Mouse (Mus musculus) spleen, adult 2 months (tissue): ENCODE data around the gene Lekr1. TPM values are rescaled to one million over a fixed set of nuclear protein-coding genes. Genes with fewer than 3 reads are reported as not detected.
"Not testable (repeated sequence)": the region's sequence is repeated elsewhere in the genome, so short reads cannot be mapped to it uniquely, and the experiment has no call there.

ENCODE experiments used
- DNase-seq, 2 experiments: peaks; one replicate each; pipeline versions ENCODE4 v3.0.0 to v3.0.0-alpha.2; 2012 to 2021; ENCODE audit warnings: low spot score in 2 of 2, low read depth in 1 of 2
- H3K27ac ChIP-seq: fragments of 200-500 bp; 2 replicates; pipeline ENCODE4 v1.5.1; 2012; ENCODE audit warnings: low read length, inconsistent platforms; ENCODE audit not compliant: insufficient read depth
- H3K27me3 ChIP-seq: fragments of 200-500 bp; 2 replicates; pipeline ENCODE4 v1.6.1; 2012; ENCODE audit warnings: mild to moderate bottlenecking, moderate library complexity, low read length, inconsistent platforms; ENCODE audit not compliant: control insufficient read depth, insufficient read depth
- H3K36me3 ChIP-seq: fragments of 200-500 bp; 2 replicates; pipeline ENCODE4 v1.6.1; 2012; ENCODE audit warnings: mild to moderate bottlenecking, low read length, inconsistent platforms; ENCODE audit not compliant: control insufficient read depth, insufficient read depth
- H3K4me1 ChIP-seq: fragments of 200-500 bp; 2 replicates; pipeline ENCODE4 v1.6.1; 2011; ENCODE audit warnings: inconsistent platforms; ENCODE audit not compliant: control insufficient read depth, insufficient read depth, insufficient read length
- H3K4me3 ChIP-seq: fragments of 200-500 bp; 2 replicates; pipeline ENCODE4 v1.5.1; 2011; ENCODE audit warnings: mild to moderate bottlenecking, inconsistent platforms; ENCODE audit not compliant: insufficient read depth, insufficient read length; ENCODE audit errors: extremely low read depth
- CTCF ChIP-seq: fragments of 200-500 bp; IDR thresholded peaks from 2 replicates; pipeline ENCODE4 v1.5.1; 2011; ENCODE audit warnings: mild to moderate bottlenecking, inconsistent platforms; ENCODE audit not compliant: insufficient read depth, insufficient read length, insufficient replicate concordance; ENCODE audit errors: extremely low read depth
- POLR2A ChIP-seq: fragments of 200-500 bp; IDR thresholded peaks from 2 replicates; pipeline ENCODE4 v1.6.1; 2011; ENCODE audit warnings: low read depth, low read length, inconsistent platforms
- WGBS: fragments of 180-500 bp; shearing (Covaris S2); methylation state at CpG from one replicate; pipeline ENCODE4 v1.1.7; 2018; 5-methylcytosine and 5-hydroxymethylcytosine counted together
- polyA plus RNA-seq: library from polyadenylated mRNA; depleted of rRNA; stranded (reverse); fragments of >200 nt; gene quantifications from 2 replicates; pipeline ENCODE4 v1.2.3, GENCODE M21; 2012

Gene Lekr1
- polyA plus RNA-seq, 1 experiment: 0.20 TPM

DNA sequence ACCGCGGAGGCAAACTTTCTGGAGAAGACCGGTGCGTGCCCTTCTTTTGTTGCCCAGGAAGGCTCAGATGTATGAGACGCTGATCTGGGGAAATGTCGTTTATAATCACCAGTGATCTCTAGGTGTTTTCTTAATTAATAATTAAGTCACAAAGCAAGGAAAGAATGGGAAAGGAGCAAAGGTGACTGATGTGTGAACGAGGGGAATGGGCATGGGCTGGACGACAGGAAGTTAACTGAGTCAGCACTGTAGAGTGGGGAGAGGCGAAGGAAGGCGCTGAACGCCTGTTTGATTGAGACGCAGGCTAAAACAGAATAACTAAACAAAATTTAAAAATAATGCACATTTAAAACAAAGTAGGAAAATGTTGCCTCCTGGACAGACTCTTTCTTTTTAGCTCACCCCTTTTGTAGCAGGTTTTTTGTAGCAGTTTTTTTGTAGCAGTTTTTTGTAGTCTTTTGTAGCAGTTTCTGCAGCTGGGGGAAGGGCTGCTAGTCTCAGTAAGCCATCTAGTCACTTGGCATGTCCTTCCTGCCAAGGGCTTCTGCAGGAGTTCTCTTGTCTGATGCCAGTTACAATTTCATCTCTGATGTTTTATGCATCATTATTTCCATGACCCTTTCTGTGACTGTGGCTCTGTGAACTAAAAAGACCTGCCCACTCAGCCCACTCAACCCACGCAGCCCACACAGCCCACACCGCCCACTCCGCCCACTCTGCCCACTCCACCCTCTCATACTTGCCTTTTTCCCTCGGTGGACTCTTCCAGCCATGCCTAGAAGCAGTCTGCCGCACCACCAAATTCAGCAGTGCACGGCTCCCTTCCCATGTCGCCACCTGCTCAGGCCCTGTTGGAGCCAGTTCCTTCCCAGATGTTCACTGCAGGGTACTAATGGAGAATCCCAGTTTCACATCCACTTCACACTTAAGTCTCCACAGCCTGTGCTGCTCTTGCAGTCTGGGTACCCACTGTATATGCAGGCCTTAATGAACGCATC, 98.8 kb downstream of the Lekr1 start:
- TF ChIP-seq POLR2A: no peak
- no peak for TF ChIP-seq CTCF
- DNase-seq: no peak
- no peaks in the 10 kb centered on the region for H3K27me3 ChIP-seq
- H3K36me3 ChIP-seq: no peaks in the 10 kb centered on the region
- no peaks in the 10 kb centered on the region for H3K4me1 ChIP-seq
- WGBS: 80% methylated on average over 20 of the region's 20 CpGs
- no peak overlapping the region for H3K4me3 ChIP-seq
- no peak overlapping the region for H3K27ac ChIP-seq

DNA sequence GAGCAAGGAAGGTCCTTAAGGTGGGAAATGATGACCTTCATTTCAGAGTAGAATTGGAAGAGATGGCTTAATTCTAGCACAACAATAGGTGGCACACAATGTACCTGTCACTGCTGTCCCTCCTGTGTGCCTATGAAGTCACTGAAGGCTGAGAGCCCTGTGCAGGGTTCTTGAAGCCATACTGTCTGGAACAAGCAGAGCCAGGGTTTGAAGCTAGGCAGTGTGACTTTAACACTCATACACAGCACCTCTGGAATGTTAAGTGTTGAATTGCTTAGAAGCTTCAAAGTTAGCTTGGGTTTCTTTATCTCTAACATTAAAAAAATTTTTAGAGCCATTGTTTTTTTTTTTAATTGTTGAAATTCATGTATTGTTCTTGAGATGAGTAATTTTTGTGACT, 100.4 kb downstream of the Lekr1 start:
- no peaks in the 10 kb centered on the region for H3K27me3 ChIP-seq
- no peak overlapping the region for H3K27ac ChIP-seq
- no peaks in the 10 kb centered on the region for H3K36me3 ChIP-seq
- TF ChIP-seq CTCF (no peak), POLR2A (no peak)
- H3K4me1 ChIP-seq: no peaks in the 10 kb centered on the region
- no peak overlapping the region for H3K4me3 ChIP-seq
- no peak for DNase-seq

DNA sequence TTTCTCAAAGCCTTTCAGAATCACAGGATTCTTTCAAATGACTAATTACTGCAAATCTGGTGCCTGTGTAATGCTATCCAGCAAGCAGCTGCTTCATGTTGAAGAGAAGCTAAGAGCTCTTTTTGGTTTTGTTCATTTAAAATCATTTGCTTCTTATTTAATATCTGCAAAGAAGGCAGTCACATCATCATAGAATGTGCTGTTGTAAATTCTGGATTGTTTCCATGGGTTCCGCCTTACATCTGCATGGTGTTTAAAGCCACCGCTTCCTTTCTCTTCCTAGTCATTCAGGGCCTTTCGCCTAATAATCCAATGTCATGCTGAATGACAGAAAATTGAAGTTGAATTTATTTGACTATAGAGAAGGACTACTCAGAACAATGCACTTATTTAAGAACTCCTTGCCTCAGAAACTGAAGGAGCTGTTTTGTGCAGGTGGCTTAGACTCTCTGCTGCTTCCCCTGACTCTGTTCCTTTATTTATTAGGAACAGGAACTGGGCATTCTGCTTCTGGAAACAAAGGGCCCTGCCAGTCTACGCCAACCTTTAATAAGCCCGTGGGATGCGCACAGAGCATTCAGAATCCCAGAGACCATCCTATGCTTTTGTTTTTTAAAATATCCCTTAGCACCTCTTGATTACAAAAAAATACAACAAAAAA, 101.3 kb downstream of the Lekr1 start:
- Histone ChIP-seq H3K4me3 (no peak overlapping the region), H3K4me1 (no peaks in the 10 kb centered on the region), H3K27ac (no peak overlapping the region), H3K36me3 (no peaks in the 10 kb centered on the region), H3K27me3 (no peaks in the 10 kb centered on the region)
- 88% methylated on average over 6 of the region's 6 CpGs for WGBS
- no peak for DNase-seq
- no peak for TF ChIP-seq CTCF
- TF ChIP-seq POLR2A: no peak

DNA sequence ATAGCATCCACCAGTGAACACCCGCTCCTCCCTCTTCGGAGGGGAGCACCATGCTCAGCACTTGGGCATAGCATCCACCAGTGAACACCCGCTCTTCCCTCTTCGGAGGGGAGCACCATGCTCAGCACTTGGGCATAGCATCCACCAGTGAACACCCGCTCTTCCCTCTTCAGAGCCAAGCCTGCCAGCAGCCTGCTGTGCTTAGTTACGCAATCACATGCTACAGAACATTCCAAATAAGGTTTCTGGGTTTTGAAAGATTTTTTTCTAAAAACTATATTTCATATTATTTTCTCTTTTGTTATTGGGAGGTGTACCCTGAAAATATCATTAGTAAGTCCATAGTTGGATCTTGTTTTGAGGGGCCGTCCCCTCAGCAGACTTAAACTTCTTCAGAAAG, 103.6 kb downstream of the Lekr1 start:
- WGBS: 89% methylated on average over 6 of the region's 7 CpGs

DNA sequence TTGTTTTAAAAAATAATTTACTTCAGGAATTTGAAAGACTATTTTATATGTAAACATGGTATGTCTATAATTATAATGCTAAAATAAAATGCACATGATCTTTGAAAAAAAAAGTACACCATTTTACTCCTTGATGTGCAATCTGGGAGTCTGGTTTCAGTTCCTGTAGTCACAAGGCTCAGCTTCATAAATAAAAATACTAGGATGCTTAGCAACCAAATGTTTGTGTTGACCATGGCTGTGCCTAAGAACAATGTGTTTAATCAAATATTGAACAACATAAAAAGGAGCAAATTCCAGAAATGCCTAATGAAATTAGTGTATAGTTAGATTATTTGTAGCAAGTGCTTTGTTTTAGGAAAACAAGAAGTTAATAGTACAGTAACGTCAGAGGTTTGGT, 107.9 kb downstream of the Lekr1 start:
- Histone ChIP-seq H3K27ac (no peak overlapping the region), H3K4me1 (no peaks in the 10 kb centered on the region), H3K36me3 (no peaks in the 10 kb centered on the region), H3K4me3 (no peak overlapping the region), H3K27me3 (no peaks in the 10 kb centered on the region)
- 81% methylated on average over 1 of the region's 1 CpGs for WGBS
- no peak for DNase-seq
- TF ChIP-seq POLR2A (no peak), CTCF (no peak)

More for the DNA sequence above, 103.6 kb downstream of the Lekr1 start:
- H3K36me3 ChIP-seq, DNase-seq, H3K4me3 ChIP-seq, H3K27me3 ChIP-seq, H3K27ac ChIP-seq, H3K4me1 ChIP-seq: not testable (repeated sequence)

DNA sequence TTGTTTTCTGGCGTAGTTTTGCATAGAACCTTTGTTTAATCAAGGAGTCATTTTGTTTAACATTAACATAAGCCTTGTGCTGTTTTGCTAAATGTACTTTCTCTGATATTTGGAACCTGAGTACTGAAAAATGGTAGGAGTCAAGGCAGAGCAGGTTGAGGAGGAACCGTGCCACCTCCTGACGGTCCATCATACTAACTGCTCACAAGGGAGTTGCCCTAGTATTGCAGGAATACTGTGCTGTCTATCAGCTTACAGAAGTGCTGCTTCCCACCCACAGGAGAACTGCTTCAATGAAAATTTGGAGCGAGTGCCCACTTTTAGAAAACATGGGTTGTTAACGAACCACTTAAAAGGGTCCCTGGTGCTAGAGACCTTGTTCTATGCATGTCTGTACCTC, 109.1 kb downstream of the Lekr1 start:
- 87% methylated on average over 5 of the region's 5 CpGs for WGBS
- no peak for DNase-seq
- TF ChIP-seq POLR2A (no peak), CTCF (no peak)
- Histone ChIP-seq H3K4me3 (no peak overlapping the region), H3K27me3 (no peaks in the 10 kb centered on the region), H3K36me3 (no peaks in the 10 kb centered on the region), H3K4me1 (no peaks in the 10 kb centered on the region), H3K27ac (no peak overlapping the region)

DNA sequence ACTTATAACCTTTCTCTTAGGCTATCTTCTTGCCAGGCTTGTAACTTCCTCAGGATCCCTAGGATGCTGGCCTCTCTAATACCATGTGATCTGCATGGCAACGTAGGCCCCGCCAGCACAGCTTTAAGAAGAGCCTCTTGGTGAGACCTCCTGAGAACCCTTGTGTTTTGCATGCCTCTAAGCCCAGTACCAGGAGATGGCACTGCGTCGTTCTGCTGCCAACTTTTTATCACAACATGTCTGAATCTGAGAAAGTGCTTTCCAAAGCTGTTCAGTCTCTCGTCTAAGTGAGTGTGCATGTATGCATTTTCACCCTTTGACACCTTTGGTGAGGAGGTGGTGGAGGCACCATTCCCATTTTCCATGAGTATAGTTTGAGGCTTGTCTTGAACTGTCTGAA, 116.2 kb downstream of the Lekr1 start:
- H3K27ac ChIP-seq: no peak overlapping the region
- H3K4me3 ChIP-seq: no peak overlapping the region
- no peak for DNase-seq
- H3K36me3 ChIP-seq: no peaks in the 10 kb centered on the region
- H3K27me3 ChIP-seq: no peaks in the 10 kb centered on the region
- 67% methylated on average over 5 of the region's 5 CpGs for WGBS
- no peaks in the 10 kb centered on the region for H3K4me1 ChIP-seq
- no peak for TF ChIP-seq CTCF
- no peak for TF ChIP-seq POLR2A
